Mouse (Mus musculus): ENCODE measurements around the gene Btbd9.

GRCm38 (mm10) chr17:30609305-30609979 lies 33.2 kb upstream of the Btbd9 start:
- TF ChIP-seq POLR2A (IDR thresholded peaks at IDR 0.05; ENCODE audit: extremely low read depth, insufficient read depth, low read length) (no peak), CTCF (IDR thresholded peaks at IDR 0.05; ENCODE audit: low read depth, low read length) (no peak)
